Mouse (Mus musculus) ES-Bruce4 (cell line): ENCODE results near the gene A4galt. TPM values are rescaled to one million over a fixed set of nuclear protein-coding genes. Genes with fewer than 3 reads are reported as not detected.

Source experiments
- H3K27ac ChIP-seq: 2 replicates; pipeline ENCODE4 v1.5.1; 2012; ENCODE audit warnings: low read length, inconsistent platforms; ENCODE audit not compliant: insufficient read depth
- H3K27me3 ChIP-seq: 2 replicates; pipeline ENCODE4 v1.6.1; 2012; ENCODE audit warnings: mild to moderate bottlenecking, low read length, inconsistent platforms; ENCODE audit not compliant: control insufficient read depth, poor library complexity, insufficient read depth, severe bottlenecking
- H3K36me3 ChIP-seq: 2 replicates; pipeline ENCODE4 v1.6.1; 2012; ENCODE audit warnings: inconsistent platforms, mild to moderate bottlenecking, low read length, moderate library complexity; ENCODE audit not compliant: control insufficient read depth, poor library complexity, insufficient read depth, severe bottlenecking
- H3K4me1 ChIP-seq: one replicate; pipeline ENCODE4 v1.8.1; 2011; ENCODE audit warnings: low read length; ENCODE audit not compliant: control insufficient read depth, insufficient read depth
- H3K4me3 ChIP-seq: 2 replicates; pipeline ENCODE4 v1.5.1; 2011; ENCODE audit warnings: low read depth, mild to moderate bottlenecking, low read length
- H3K9ac ChIP-seq: 2 replicates; pipeline ENCODE4 v1.6.1; 2012; ENCODE audit warnings: low read depth, mild to moderate bottlenecking, inconsistent platforms; ENCODE audit not compliant: poor library complexity, severe bottlenecking
- H3K9me3 ChIP-seq: replicated peaks from 2 replicates; pipeline ENCODE4 v1.6.1; 2012; ENCODE audit warnings: mild to moderate bottlenecking, low read length, inconsistent platforms; ENCODE audit not compliant: control insufficient read depth, poor library complexity, insufficient read depth, severe bottlenecking
- CTCF ChIP-seq: IDR thresholded peaks from one replicate; pipeline ENCODE4 v1.8.1; 2011; ENCODE audit warnings: low read depth, low read length
- EP300 ChIP-seq: IDR thresholded peaks from 2 replicates; pipeline ENCODE4 v1.6.1; 2011; ENCODE audit warnings: low read depth, low read length; ENCODE audit not compliant: insufficient read depth
- POLR2A ChIP-seq: IDR thresholded peaks from one replicate; pipeline ENCODE4 v1.8.1; 2011; ENCODE audit warnings: low read length; ENCODE audit not compliant: insufficient read depth
- polyA plus RNA-seq: library from polyadenylated mRNA; stranded (reverse); fragments of >200 nt; gene quantifications from 2 replicates; pipeline ENCODE4 v1.2.4, GENCODE M21; 2011; ENCODE audit warnings: low read depth; ENCODE audit not compliant: missing spikeins, insufficient read depth, insufficient read length

A4galt gene
- polyA plus RNA-seq, 1 experiment: 38.1 TPM

GRCm38 (mm10) chr15:83220368-83221013 lies 31.1 kb downstream of the A4galt start:
- Histone ChIP-seq H3K27ac (no peak overlapping the region), H3K9ac (no peak overlapping the region)

DNA sequence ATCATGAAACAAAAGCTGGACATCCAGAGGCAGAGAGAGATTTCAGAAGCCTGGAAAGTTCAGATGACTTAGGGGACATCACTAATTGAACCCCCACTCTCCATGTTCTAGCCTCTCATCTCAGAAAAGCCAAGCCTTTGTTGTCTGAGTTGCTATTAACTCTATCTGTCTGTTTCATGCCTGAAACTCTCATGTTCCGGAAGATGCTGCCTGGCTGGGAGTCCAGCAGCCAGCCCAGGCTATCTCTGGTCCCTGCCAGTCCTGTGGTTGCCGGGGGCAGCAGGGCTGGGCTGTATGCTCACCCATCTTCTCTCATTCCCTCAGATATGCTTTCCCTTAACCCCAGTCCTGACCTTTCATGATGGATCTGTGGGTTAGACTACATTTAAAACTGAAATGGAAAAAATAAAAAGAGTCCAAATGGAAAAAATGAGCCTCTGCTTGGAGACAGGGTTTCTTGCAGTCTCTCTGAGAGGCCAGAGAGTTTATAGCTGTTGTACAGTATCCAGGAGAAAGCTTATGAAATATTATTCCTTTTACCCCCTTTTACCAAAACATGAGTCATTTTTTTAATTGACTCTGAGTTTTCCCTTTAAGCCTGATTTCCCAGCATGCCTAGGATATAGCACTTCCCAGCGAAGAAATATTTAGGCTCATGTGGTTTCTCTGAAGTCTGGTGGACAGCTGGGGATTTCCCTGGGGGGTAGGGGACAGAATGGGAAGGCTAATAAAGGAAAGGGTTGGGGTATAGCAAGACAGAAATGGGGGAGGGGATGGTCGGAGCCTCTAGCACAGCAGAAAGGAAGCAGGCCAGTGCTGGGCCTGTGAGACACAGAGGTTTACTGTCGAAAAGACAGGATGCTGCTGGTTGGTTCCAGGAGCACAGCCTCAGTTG lies 36.0 kb downstream of the A4galt start:
- H3K27ac ChIP-seq: no peak overlapping the region
- H3K4me3 ChIP-seq: no peak overlapping the region
- H3K9ac ChIP-seq: no peak overlapping the region
- H3K9me3 ChIP-seq: no peaks in the 10 kb centered on the region
- no peaks in the 10 kb centered on the region for H3K4me1 ChIP-seq
- no peaks in the 10 kb centered on the region for H3K27me3 ChIP-seq
- TF ChIP-seq CTCF: no peak
- no peak for TF ChIP-seq EP300
- no peak for TF ChIP-seq POLR2A
- no peaks in the 10 kb centered on the region for H3K36me3 ChIP-seq

More at GRCm38 (mm10) chr15:83220368-83221013, 31.1 kb downstream of the A4galt start:
- TF ChIP-seq CTCF (no peak), EP300 (no peak), POLR2A (no peak)
- H3K4me3 ChIP-seq: no peak overlapping the region
- H3K4me1 ChIP-seq: peaks cover 3% of the 10 kb centered on the region
- no peaks in the 10 kb centered on the region for H3K9me3 ChIP-seq
- no peaks in the 10 kb centered on the region for H3K27me3 ChIP-seq
- H3K36me3 ChIP-seq: no peaks in the 10 kb centered on the region

DNA sequence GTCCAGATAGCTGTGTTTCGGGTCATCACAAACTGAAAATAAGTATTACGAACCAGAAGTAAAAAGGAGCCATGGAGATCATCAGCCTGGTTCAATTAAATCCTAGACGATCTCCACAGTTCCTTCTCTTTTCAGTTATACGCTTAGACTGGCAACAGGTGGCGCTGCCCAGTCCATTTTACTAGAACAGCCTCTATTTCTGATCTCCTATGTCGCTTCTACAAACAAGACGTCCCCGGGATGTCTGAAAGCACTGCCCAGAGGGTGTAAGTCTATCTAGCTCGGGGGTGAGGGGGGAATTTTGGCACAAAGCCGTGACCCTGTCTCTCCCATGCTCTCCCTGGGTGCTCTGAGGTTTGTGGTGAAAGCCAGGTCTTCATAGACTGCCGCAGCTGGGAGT lies 41.3 kb downstream of the A4galt start:
- Histone ChIP-seq H3K9ac (no peak overlapping the region), H3K4me3 (no peak overlapping the region), H3K27ac (no peak overlapping the region), H3K36me3 (no peaks in the 10 kb centered on the region), H3K9me3 (no peaks in the 10 kb centered on the region), H3K27me3 (no peaks in the 10 kb centered on the region), H3K4me1 (no peaks in the 10 kb centered on the region)
- TF ChIP-seq POLR2A (no peak), CTCF (no peak), EP300 (no peak)

DNA sequence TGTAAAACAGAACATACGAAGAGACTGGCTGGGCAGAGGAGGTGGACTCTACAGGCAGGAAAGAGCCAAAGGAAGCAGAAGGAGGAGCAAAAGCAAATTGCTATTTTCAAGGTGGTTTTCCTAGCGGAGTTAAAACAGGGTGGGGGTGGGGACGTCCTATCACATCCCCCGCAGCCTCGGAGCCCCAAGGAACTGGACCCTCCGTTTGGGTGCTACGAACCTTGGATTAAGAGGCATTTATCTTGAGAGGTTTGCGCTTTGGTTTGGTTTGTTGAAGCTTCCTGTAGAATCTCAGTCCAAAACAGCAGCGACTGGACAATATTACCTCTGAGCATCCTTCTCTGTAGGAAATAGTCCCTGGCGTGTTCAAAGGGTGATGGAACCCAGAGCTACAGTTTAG lies 41.9 kb downstream of the A4galt start:
- Histone ChIP-seq H3K9ac (no peak overlapping the region), H3K4me3 (no peak overlapping the region), H3K36me3 (no peaks in the 10 kb centered on the region), H3K27ac (no peak overlapping the region), H3K4me1 (peaks cover 1% of the 10 kb centered on the region), H3K27me3 (no peaks in the 10 kb centered on the region), H3K9me3 (no peaks in the 10 kb centered on the region)
- no peak for TF ChIP-seq EP300
- TF ChIP-seq POLR2A: no peak
- no peak for TF ChIP-seq CTCF

DNA sequence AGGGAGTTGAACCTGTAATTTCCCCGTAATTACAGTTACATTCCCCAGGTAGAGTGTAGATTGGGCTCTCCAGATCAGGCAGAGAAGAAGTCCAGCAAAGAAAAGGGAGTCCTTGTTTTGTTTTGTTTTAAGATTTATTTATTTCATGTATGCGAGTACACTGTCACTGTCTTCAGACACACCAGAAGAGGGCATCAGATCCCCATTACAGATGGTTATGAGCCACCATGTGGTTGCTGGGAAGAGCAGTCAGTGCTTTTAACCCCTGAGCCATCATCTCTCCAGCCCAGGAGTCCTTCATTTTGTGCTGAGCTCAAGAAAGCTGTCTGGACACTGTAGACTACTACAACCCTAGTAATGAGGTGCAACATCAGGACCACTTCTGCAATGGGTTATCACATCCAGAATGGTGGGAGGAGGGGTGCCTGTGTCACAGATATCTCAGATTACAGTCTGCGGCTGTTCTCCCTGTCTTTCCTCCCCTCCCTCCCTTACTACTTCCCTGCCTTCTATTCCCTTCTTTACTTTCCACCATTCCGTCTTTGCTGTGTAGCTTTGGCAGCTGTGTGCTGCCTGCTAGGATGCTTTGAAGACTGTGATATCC lies 42.4 kb downstream of the A4galt start:
- no peaks in the 10 kb centered on the region for H3K27me3 ChIP-seq
- no peak for TF ChIP-seq POLR2A
- no peak for TF ChIP-seq EP300
- TF ChIP-seq CTCF: no peak
- no peaks in the 10 kb centered on the region for H3K36me3 ChIP-seq
- H3K9ac ChIP-seq: no peak overlapping the region
- H3K9me3 ChIP-seq: no peaks in the 10 kb centered on the region
- no peak overlapping the region for H3K27ac ChIP-seq
- H3K4me3 ChIP-seq: no peak overlapping the region
- peaks cover 5% of the 10 kb centered on the region for H3K4me1 ChIP-seq
